Mouse (Mus musculus) lung, adult 2 months (tissue): ENCODE measurements around the gene Fscn3.

ENCODE experiments used
- CTCF ChIP-seq: fragments of 200-500 bp; IDR thresholded peaks from 2 replicates; pipeline ENCODE4 v1.5.1; 2011; ENCODE audit warnings: mild to moderate bottlenecking, low read length, control low read depth; ENCODE audit not compliant: insufficient read depth
- POLR2A ChIP-seq: fragments of 200-500 bp; IDR thresholded peaks from 2 replicates; pipeline ENCODE4 v1.6.1; 2011; ENCODE audit warnings: low read depth, mild to moderate bottlenecking, control low read depth, low read length, borderline replicate concordance; ENCODE audit errors: extremely low read depth

DNA sequence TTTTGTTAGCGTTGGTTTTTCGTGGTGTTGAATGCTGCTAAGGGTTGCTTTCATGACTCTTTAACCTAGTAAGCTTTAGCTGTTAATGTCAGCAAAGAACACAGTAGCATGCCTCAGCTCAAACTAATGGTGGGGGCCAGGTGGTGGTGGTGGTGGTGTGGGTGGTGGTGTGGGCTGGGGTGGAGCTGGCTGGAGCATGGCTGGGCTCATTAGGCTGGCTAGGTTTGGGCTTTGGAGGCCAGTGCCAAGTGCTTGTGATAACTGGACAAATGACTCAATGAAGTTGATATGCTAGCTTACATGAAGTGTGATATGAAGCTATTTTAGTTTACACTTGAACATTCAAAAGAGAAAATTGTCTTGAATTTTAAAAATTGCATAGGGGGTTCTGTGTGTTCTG lies 58.4 kb downstream of the Fscn3 start:
- no peak for TF ChIP-seq CTCF
- no peak for TF ChIP-seq POLR2A
